Mouse (Mus musculus) myocyte (in vitro differentiated cells): ENCODE measurements at regions not wholly inside any gene's neighbourhood (a gene's known extent, or its start where the extent isn't known, plus 50 kb on each side); places are given as distances from the start of the nearest gene placed in this dataset.

Source experiments
- H3K27me3 ChIP-seq: one replicate; pipeline ENCODE4 v1.6.1; 2011; ENCODE audit not compliant: control insufficient read depth, insufficient read depth, insufficient read length
- H3K36me3 ChIP-seq: one replicate; pipeline ENCODE4 v1.6.1; 2011; ENCODE audit not compliant: control insufficient read depth, insufficient read depth
- H3K4me2 ChIP-seq: one replicate; pipeline ENCODE4 v1.6.1; 2011; ENCODE audit warnings: low read depth, control low read depth
- H3K4me3 ChIP-seq: one replicate; pipeline ENCODE4 v1.5.1; 2011; ENCODE audit warnings: mild to moderate bottlenecking, control low read depth, moderate library complexity
- H3K79me2 ChIP-seq: one replicate; pipeline ENCODE4 v1.6.1; 2011; ENCODE audit not compliant: control insufficient read depth, insufficient read depth
- H3ac ChIP-seq: one replicate; pipeline ENCODE4 v1.6.1; 2011; ENCODE audit not compliant: control insufficient read depth, insufficient read length
- CEBPB ChIP-seq: IDR thresholded peaks from 2 replicates; pipeline ENCODE4 v1.6.1; 2011; ENCODE audit warnings: mild to moderate bottlenecking, moderate library complexity; ENCODE audit not compliant: poor library complexity, insufficient read depth, severe bottlenecking
- E2F4 ChIP-seq: IDR thresholded peaks from one replicate; pipeline ENCODE4 v1.6.1; 2011; ENCODE audit warnings: mild to moderate bottlenecking, control low read depth, moderate library complexity; ENCODE audit not compliant: insufficient read depth
- MAX ChIP-seq: IDR thresholded peaks from one replicate; pipeline ENCODE4 v1.6.1; 2011; ENCODE audit warnings: low read depth, mild to moderate bottlenecking, control low read depth
- MYOD1 ChIP-seq, 3 experiments: IDR thresholded peaks; one replicate each; pipeline ENCODE4 v1.6.1; 2011; ENCODE audit warnings: control low read depth in 2 of 3, low read depth in 2 of 3, mild to moderate bottlenecking in 2 of 3, moderate library complexity in 1 of 3; ENCODE audit not compliant: insufficient read length in 2 of 3, control insufficient read depth in 1 of 3
- MYOG ChIP-seq, 3 experiments: IDR thresholded peaks; one replicate each; pipeline ENCODE4 v1.6.1; 2011; ENCODE audit warnings: control low read depth in 2 of 3, low read depth in 2 of 3, mild to moderate bottlenecking in 2 of 3; ENCODE audit not compliant: insufficient read length in 2 of 3, control insufficient read depth in 1 of 3, insufficient read depth in 1 of 3
- POLR2A ChIP-seq: IDR thresholded peaks from one replicate; pipeline ENCODE4 v1.6.1; 2011; ENCODE audit warnings: low read depth, mild to moderate bottlenecking, control low read depth, moderate library complexity; ENCODE audit not compliant: insufficient read length
- POLR2AphosphoS2 ChIP-seq: IDR thresholded peaks from one replicate; pipeline ENCODE4 v1.6.1; 2011; ENCODE audit warnings: low read depth, control low read depth; ENCODE audit not compliant: insufficient read length
- REST ChIP-seq: IDR thresholded peaks from one replicate; pipeline ENCODE4 v1.6.1; 2011; ENCODE audit warnings: mild to moderate bottlenecking, control low read depth, moderate library complexity; ENCODE audit not compliant: insufficient read depth, insufficient read length
- SRF ChIP-seq: IDR thresholded peaks from one replicate; pipeline ENCODE4 v1.6.1; 2011; ENCODE audit warnings: low read depth; ENCODE audit not compliant: control insufficient read depth, insufficient read length
- TCF12 ChIP-seq: IDR thresholded peaks from one replicate; pipeline ENCODE4 v1.6.1; 2011; ENCODE audit warnings: mild to moderate bottlenecking, control low read depth; ENCODE audit not compliant: poor library complexity, insufficient read depth, severe bottlenecking
- TCF3 ChIP-seq: IDR thresholded peaks from one replicate; pipeline ENCODE4 v1.6.1; 2011; ENCODE audit warnings: low read depth, control low read depth; ENCODE audit not compliant: insufficient read length
- USF1 ChIP-seq: IDR thresholded peaks from one replicate; pipeline ENCODE4 v1.6.1; 2011; ENCODE audit warnings: low read depth, mild to moderate bottlenecking, control low read depth, moderate library complexity

- H3K27me3 ChIP-seq: no peaks in the 10 kb centered on the region
- no peak overlapping the region for H3ac ChIP-seq
- no peak for TF ChIP-seq USF1
- no peak for TF ChIP-seq POLR2AphosphoS2
- TF ChIP-seq TCF3: no peak
- TF ChIP-seq MAX: no peak
- no peak for TF ChIP-seq SRF
- no peak for TF ChIP-seq POLR2A
- no peak for TF ChIP-seq E2F4
- TF ChIP-seq MYOG (IDR thresholded peaks at IDR 0.05; ENCODE audit: control insufficient read depth in 1 of 3, insufficient read depth in 1 of 3, insufficient read length in 2 of 3, low read depth in 2 of 3): no peak
- TF ChIP-seq CEBPB: no peak
- TF ChIP-seq TCF12: no peak
- no peak for TF ChIP-seq REST
- no peak for TF ChIP-seq MYOD1 (IDR thresholded peaks at IDR 0.05; ENCODE audit: control insufficient read depth in 1 of 3, insufficient read length in 2 of 3, low read depth in 2 of 3)
- no peak overlapping the region for H3K4me3 ChIP-seq
- H3K4me2 ChIP-seq: no peak overlapping the region
- no peaks in the 10 kb centered on the region for H3K79me2 ChIP-seq
- no peaks in the 10 kb centered on the region for H3K36me3 ChIP-seq
Measured at GRCm38 (mm10) chr11:6902271-6902670, 64.8 kb upstream of the Gm11983 start.

DNA sequence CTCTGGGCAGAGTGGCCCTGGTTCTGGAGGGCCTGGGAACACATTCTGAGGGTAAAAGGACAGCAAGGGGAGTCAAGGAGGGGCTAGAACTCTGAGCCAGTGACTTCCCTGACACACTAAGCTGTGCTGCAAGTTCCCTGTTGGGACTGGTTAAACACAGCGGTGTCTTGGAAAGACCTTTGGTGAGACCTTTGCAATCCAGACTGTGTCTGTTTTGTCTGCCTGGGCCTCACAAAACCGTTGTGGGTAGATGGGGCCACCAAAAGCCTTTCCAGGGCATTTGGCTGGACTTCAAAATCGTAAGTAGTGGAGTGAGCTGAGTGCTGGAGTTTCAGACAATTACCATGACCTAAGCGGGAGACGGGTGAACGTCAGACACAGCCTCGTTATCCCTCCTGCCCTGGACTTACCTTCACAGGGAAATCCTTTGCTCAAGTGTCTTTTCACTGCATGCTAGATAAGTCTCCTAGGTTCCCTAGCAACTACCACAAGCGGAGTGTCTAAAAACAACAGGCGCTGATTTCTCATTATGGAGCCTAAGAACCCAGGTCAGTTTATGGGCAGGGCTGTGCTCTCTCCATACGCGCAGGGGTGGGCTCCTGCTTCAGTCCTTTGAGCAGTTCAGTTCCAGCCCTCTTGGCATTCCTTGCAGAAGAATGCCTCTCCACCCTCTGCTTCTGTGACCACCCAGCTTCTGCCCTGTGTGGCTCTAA lies 63.5 kb upstream of the Gm11983 start:
- H3K4me3 ChIP-seq: no peak overlapping the region
- no peak overlapping the region for H3K4me2 ChIP-seq
- H3K79me2 ChIP-seq: no peaks in the 10 kb centered on the region
- no peaks in the 10 kb centered on the region for H3K36me3 ChIP-seq
- H3ac ChIP-seq: no peak overlapping the region
- TF ChIP-seq TCF12 (no peak), MAX (no peak), MYOD1 (IDR thresholded peaks at IDR 0.05; ENCODE audit: control insufficient read depth in 1 of 3, insufficient read length in 2 of 3, low read depth in 2 of 3) (no peak), USF1 (no peak), TCF3 (no peak), MYOG (IDR thresholded peaks at IDR 0.05; ENCODE audit: control insufficient read depth in 1 of 3, insufficient read depth in 1 of 3, insufficient read length in 2 of 3, low read depth in 2 of 3) (no peak), POLR2A (no peak), POLR2AphosphoS2 (no peak), CEBPB (no peak), E2F4 (no peak), REST (no peak)
- H3K27me3 ChIP-seq: no peaks in the 10 kb centered on the region

GRCm38 (mm10) chr11:6900357-6900756 lies 62.9 kb upstream of the Gm11983 start:
- no peak overlapping the region for H3K4me2 ChIP-seq
- TF ChIP-seq POLR2AphosphoS2 (no peak), E2F4 (no peak), TCF3 (no peak), REST (no peak), USF1 (no peak), MYOD1 (IDR thresholded peaks at IDR 0.05; ENCODE audit: control insufficient read depth in 1 of 3, insufficient read length in 2 of 3, low read depth in 2 of 3) (no peak), TCF12 (no peak), MAX (no peak), SRF (no peak), CEBPB (no peak), MYOG (IDR thresholded peaks at IDR 0.05; ENCODE audit: control insufficient read depth in 1 of 3, insufficient read depth in 1 of 3, insufficient read length in 2 of 3, low read depth in 2 of 3) (no peak), POLR2A (no peak)

GRCm38 (mm10) chr11:6899271-6900005 lies 62.0 kb upstream of the Gm11983 start:
- Histone ChIP-seq H3K4me3 (no peak overlapping the region), H3K79me2 (no peaks in the 10 kb centered on the region), H3K4me2 (no peak overlapping the region), H3K27me3 (no peaks in the 10 kb centered on the region), H3ac (no peak overlapping the region), H3K36me3 (no peaks in the 10 kb centered on the region)
- TF ChIP-seq POLR2AphosphoS2 (no peak), MYOD1 (IDR thresholded peaks at IDR 0.05; ENCODE audit: control insufficient read depth in 1 of 3, insufficient read length in 2 of 3, low read depth in 2 of 3) (no peak), TCF12 (no peak), MYOG (IDR thresholded peaks at IDR 0.05; ENCODE audit: control insufficient read depth in 1 of 3, insufficient read depth in 1 of 3, insufficient read length in 2 of 3, low read depth in 2 of 3) (no peak)

More at GRCm38 (mm10) chr11:6900357-6900756, 62.9 kb upstream of the Gm11983 start:
- Histone ChIP-seq H3K36me3 (no peaks in the 10 kb centered on the region), H3ac (no peak overlapping the region), H3K4me3 (no peak overlapping the region), H3K79me2 (no peaks in the 10 kb centered on the region), H3K27me3 (no peaks in the 10 kb centered on the region)
